Mouse (Mus musculus): ENCODE data around the gene Trappc2. TPM values are rescaled to one million over a fixed set of nuclear protein-coding genes. Genes with fewer than 3 reads are reported as not detected.

Trappc2 gene
- total and polyA plus RNA-seq, 2 experiments from 2014 or later = 14.6 to 38.7 TPM

GRCm38 (mm10) chrX:166499496-166500190, 59.3 kb downstream of the Trappc2 start:
- 73% methylated on average over 1 of the region's 1 CpGs for WGBS
- no peaks in the 10 kb centered on the region; the same call in 1 of the 2 replicates for H3K36me3 ChIP-seq (replicated peaks; ENCODE audit: control insufficient read depth, insufficient read depth, low read length)
- no peak overlapping the region for H3K4me3 ChIP-seq (ENCODE audit: low read depth, low read length)
- DNase-seq (ENCODE audit: low spot score) = no peak
- H3K27me3 ChIP-seq (ENCODE audit: control insufficient read depth, insufficient read depth, low read length) = no peaks in the 10 kb centered on the region
- TF ChIP-seq CTCF (IDR thresholded peaks at IDR 0.05; ENCODE audit: low read depth) = no peak
- TF ChIP-seq EP300 (IDR thresholded peaks at IDR 0.05; ENCODE audit: low read depth) = no peak
- H3K4me2 ChIP-seq (ENCODE audit: low read depth, low read length) = no peak overlapping the region
- no peak for ATAC-seq (ENCODE audit: insufficient read depth, low read depth)
- no peaks in the 10 kb centered on the region for H3K4me1 ChIP-seq (ENCODE audit: control insufficient read depth, insufficient read depth)
- no peaks in the 10 kb centered on the region for H3K9me3 ChIP-seq (replicated peaks; ENCODE audit: control insufficient read depth, low read length)
- no peak overlapping the region for H3K9ac ChIP-seq (replicated peaks; ENCODE audit: low read depth, low read length)
- no peak overlapping the region for H3K27ac ChIP-seq (ENCODE audit: low read depth)

Other genes with a start within 250 kb of the Trappc2 start
- gene Gpm6b, start 201.7 kb upstream of the Trappc2 start, total RNA-seq (2014; rRNA removed; ENCODE audit: low replicate concordance) = 6.4 and 13.0 TPM in 2 replicates
- 3.9 and 5.5 TPM in 2 replicates for gene Gpm6b, start 201.7 kb upstream of the Trappc2 start, polyA plus RNA-seq (2015; fragmentation: Nextera tagmentation; extraction: Ambion mirVana)
- gene Ofd1, start 130 bp downstream of the Trappc2 start, total RNA-seq (2014; rRNA removed; ENCODE audit: low replicate concordance) = 3.6 and 4.7 TPM in 2 replicates
- gene Ofd1, start 130 bp downstream of the Trappc2 start, polyA plus RNA-seq (2015; fragmentation: Nextera tagmentation; extraction: Ambion mirVana) = 3.9 and 4.5 TPM in 2 replicates
- 17.2 and 28.9 TPM in 2 replicates for gene Rab9, start 39.3 kb downstream of the Trappc2 start, total RNA-seq (2014; rRNA removed; ENCODE audit: low replicate concordance)
- gene Rab9, start 39.3 kb downstream of the Trappc2 start, polyA plus RNA-seq (2015; fragmentation: Nextera tagmentation; extraction: Ambion mirVana) = 37.3 and 40.5 TPM in 2 replicates
- gene Tceanc, start 78.0 kb downstream of the Trappc2 start, total RNA-seq (2014; rRNA removed; ENCODE audit: low replicate concordance) = 4.3 and 7.6 TPM in 2 replicates
- gene Tceanc, start 78.0 kb downstream of the Trappc2 start, polyA plus RNA-seq (2015; fragmentation: Nextera tagmentation; extraction: Ambion mirVana) = 5.5 and 5.6 TPM in 2 replicates
- gene Egfl6, start 145.1 kb downstream of the Trappc2 start, total RNA-seq (2014; rRNA removed; ENCODE audit: low replicate concordance) = not detected in 2 replicates
- gene Egfl6, start 145.1 kb downstream of the Trappc2 start, polyA plus RNA-seq (2015; fragmentation: Nextera tagmentation; extraction: Ambion mirVana) = 0.64 and 0.86 TPM in 2 replicates

Measured in heart, postnatal 0 days (tissue).